Mouse (Mus musculus) c-Kit-positive CD71-positive TER-119-positive erythroid progenitor cells, embryonic 14.5 days (primary cell): ENCODE results near the gene Bahcc1.

Source experiments
- DNase-seq: peaks from one replicate; pipeline ENCODE4 v3.0.0-alpha.2; 2013; ENCODE audit warnings: low spot score

Gene Bahcc1

GRCm38 (mm10) chr11:120232230-120233097 is at the start of gene Bahcc1:
Bahcc1 (plus strand) TSS chr11:120232947.
- peak; percentile 95 for DNase-seq

GRCm38 (mm10) chr11:120183180-120183579 is 49.6 kb upstream of the Bahcc1 start:
- DNase-seq: no peak

- no peak for DNase-seq
These were observed 49.0 kb upstream of the Bahcc1 start for GRCm38 (mm10) chr11:120183708-120184107.

- DNase-seq: no peak
These were observed 48.1 kb upstream of the Bahcc1 start for GRCm38 (mm10) chr11:120184371-120185315.

- DNase-seq: no peak
These were observed 47.2 kb upstream of the Bahcc1 start for GRCm38 (mm10) chr11:120185316-120186141.

- no peak for DNase-seq
These were observed 46.5 kb upstream of the Bahcc1 start for GRCm38 (mm10) chr11:120186145-120186740.

GRCm38 (mm10) chr11:120186821-120187235 is 45.9 kb upstream of the Bahcc1 start:
- DNase-seq: no peak

GRCm38 (mm10) chr11:120187236-120188101 is 45.3 kb upstream of the Bahcc1 start:
- no peak for DNase-seq

GRCm38 (mm10) chr11:120188102-120188480 is 44.7 kb upstream of the Bahcc1 start:
- DNase-seq: no peak

- DNase-seq: no peak
These were observed 44.0 kb upstream of the Bahcc1 start for GRCm38 (mm10) chr11:120188481-120189441.

GRCm38 (mm10) chr11:120189459-120190312 is 43.1 kb upstream of the Bahcc1 start:
- peak; percentile 83 for DNase-seq

- no peak for DNase-seq
These were observed 42.0 kb upstream of the Bahcc1 start for GRCm38 (mm10) chr11:120190526-120191412.

- DNase-seq: no peak
These were observed 33.9 kb upstream of the Bahcc1 start for GRCm38 (mm10) chr11:120198831-120199230.

- DNase-seq: no peak
These were observed 33.0 kb upstream of the Bahcc1 start for GRCm38 (mm10) chr11:120199766-120200165.

GRCm38 (mm10) chr11:120200621-120201020 is 32.1 kb upstream of the Bahcc1 start:
- DNase-seq: no peak

- no peak for DNase-seq
These were observed 28.5 kb upstream of the Bahcc1 start for GRCm38 (mm10) chr11:120204200-120204599.

- no peak for DNase-seq
These were observed 26.6 kb upstream of the Bahcc1 start for GRCm38 (mm10) chr11:120206069-120206668.
